Mouse (Mus musculus): ENCODE measurements at regions not wholly inside any gene's neighbourhood (a gene's known extent, or its start where the extent isn't known, plus 50 kb on each side); places are given as distances from the start of the nearest gene placed in this dataset.

DNA sequence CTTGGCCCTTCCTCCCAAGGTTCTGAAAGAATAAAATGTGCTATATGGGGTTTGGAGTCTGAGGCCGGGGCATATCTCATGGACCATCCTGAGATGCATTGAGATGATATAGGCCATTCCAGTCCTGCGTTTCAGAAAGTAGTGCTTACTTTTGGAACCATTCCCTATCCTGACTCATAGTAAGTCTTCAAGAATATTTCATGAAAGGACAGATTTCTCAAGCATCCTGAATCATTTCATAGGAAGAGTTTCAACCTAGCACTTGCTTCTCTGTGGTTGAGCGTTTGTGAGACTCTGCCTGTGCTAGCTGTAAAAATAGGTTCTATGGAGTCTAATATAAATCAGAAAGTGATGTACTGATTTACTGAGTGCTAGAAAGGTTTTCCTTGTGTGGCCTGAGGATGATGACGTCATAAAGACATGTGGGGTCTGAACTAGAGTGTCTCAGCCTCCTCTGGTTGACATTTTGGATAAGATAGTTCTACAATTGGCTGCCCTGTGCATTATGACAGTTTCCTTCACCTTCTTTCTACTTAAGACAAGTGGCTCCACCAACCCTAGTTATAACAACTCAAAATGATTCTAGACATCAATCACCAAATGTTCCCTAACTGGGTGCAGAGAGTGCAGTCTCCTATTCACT is 1223.0 kb upstream of the A1bg start:
- TF ChIP-seq CTCF (IDR thresholded peaks at IDR 0.05; ENCODE audit: low read depth) (no peak), EP300 (IDR thresholded peaks at IDR 0.05; ENCODE audit: low read depth) (no peak)
